Mouse (Mus musculus) cerebellum, adult 18-20 months (tissue): Measurements from ENCODE around the gene Trim40.

ENCODE experiments used
- DNase-seq, 2 experiments: peaks; one replicate each; pipeline ENCODE4 v3.0.0; 2021

Trim40 gene

DNA sequence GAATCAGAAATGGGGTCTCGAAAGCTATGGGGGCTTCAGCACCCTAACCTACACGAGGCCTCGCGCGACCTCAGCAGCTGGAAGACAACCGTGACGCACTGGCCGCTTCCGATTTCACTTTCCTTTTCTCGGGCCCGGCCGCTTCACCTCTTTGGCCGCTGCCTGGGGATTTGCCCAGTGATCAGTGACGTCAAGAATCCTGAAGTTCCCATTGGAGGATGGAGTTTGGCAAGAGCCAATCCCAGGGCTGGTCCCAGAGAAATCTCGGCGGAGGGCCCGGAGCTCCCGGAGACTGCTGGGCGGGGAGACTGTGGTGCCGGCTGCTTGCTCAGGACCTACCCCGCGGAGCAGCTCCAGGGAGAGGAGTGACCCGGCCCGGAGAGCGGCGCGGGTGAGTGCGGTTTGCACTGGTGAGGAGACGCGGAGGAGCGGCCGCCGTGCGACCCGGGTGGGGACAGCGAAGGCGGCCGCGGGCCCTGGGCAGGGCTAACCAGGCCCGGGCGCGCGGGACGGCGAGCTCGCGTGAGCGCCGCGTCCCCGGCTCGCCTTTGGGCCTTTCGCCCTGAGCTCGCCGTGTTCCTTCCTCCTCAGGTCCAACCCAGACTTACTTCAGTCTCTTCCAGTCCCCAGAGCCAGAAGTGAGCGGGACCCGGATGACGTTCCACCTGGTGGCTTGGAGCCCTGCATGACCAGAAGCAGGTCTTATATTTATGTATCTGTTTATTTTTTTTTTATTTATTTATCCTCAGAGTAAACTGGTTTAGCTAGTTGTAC is 52.9 kb downstream of the Trim40 start, which contains the start of gene Trim26:
Trim26 (plus strand) TSS at position 261 of the 774 bp plus-strand sequence.
- peak; percentile 96 to 98 for DNase-seq

DNA sequence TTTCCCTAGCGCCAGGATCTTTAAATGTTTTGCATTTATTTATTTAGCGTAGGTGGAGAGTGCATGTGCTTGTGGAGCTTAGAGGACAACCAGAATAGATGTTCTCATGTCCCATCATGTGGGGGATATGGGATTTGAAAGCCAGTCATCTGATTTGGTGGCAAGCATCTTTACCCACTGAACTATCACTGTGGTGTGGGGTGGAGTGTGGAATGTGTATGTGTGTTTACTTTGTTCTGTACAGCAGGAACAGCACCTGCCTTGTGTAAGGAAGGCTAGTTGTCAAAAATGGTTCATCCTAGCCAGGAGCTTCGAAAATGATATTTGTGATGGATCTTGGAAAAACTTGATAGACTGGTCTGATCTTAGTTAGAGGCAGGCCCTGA is 53.5 kb downstream of the Trim40 start:
- no peak for DNase-seq

DNA sequence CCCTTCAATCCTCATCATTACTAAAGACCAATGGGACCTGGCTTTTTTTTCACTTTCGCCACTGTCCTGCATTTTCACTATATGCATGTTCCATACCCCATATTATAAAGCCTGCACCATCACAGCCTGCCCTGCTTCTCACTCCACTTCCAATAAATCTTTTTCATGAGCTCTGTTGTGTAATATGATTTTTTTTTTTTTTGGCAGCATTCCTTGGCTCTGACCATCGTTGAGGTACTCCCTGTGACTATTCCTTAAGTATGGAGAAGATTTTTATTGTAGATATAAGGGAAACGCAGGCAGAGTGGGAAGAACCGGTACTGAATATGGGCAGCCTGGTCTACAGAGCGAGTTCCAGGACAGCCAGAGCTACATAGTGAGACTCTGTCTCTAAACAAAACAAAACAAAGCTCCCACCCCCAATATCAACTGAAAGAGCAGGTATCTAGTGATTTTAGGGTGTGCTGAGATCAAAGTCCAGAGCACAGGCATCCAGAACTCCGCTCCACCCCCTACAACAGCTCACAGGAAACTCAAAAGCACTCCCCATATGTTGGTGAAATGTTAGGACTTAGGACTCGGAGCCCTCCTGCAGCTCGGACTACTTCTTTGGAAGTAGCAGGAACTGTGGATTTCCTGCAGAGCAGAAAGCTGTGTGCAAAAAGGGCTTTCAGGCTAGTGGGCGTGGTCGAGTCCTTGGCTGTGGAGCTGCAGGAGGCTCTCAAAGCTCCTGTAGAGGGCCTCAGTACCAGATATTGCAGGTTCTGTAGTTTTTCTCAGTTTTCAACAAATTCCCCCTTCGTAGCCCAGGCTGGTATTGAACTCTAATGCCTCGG is 54.1 kb downstream of the Trim40 start:
- DNase-seq, result peak; percentile 55 to 64

DNA sequence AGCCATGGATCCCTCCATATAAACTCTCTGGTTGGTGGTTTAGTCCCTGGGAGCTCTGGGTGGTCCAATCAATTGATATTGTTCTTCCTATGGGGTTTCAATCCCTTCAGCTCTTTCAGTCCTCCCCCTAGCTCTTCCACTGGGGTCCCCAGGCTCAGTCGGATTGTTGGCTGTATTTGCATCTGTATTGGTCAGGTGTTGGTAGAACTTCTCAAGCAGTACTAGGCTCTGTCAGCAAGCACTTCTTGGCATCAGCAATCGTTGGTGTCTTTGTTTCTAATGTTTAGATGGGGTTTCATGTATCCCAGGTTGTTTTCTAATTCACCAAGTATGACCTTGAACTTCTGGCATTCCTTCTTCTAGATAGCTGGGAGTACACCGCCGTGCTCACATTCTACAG is 57.2 kb downstream of the Trim40 start:
- DNase-seq, result no peak
